Mouse (Mus musculus) erythroblast, embryonic 14.5 days (primary cell): ENCODE measurements around the gene Tbc1d22b.

ENCODE experiments used
- GATA1 ChIP-seq: IDR thresholded peaks from 2 replicates; pipeline ENCODE4 v1.6.1; 2012; ENCODE audit warnings: low read length, inconsistent platforms, mixed read lengths
- TAL1 ChIP-seq: IDR thresholded peaks from 3 replicates; pipeline ENCODE4 v1.6.1; 2012; ENCODE audit warnings: low read length, inconsistent platforms, mixed read lengths

- TF ChIP-seq GATA1 (no peak), TAL1 (no peak)
Observed at GRCm38 (mm10) chr17:29556456-29556855, 6.9 kb downstream of the Tbc1d22b start.
